Mouse (Mus musculus) embryonic fibroblast, embryonic 13.5 days (primary cell): ENCODE measurements around the gene Katna1. TPM values are rescaled to one million over a fixed set of nuclear protein-coding genes. Genes with fewer than 3 reads are reported as not detected.
"Not testable (repeated sequence)": the region's sequence is repeated elsewhere in the genome, so short reads cannot be mapped to it uniquely, and the experiment has no call there.

Source experiments
- H3K27ac ChIP-seq: 2 replicates; pipeline ENCODE4 v1.5.1; 2012; ENCODE audit warnings: low read length, control low read depth, inconsistent platforms; ENCODE audit not compliant: insufficient read depth
- H3K4me1 ChIP-seq: 2 replicates; pipeline ENCODE4 v1.6.1; 2011; ENCODE audit warnings: low read length; ENCODE audit not compliant: control insufficient read depth, insufficient read depth
- H3K4me3 ChIP-seq: 2 replicates; pipeline ENCODE4 v1.5.1; 2011; ENCODE audit warnings: mild to moderate bottlenecking, control low read depth, low read length; ENCODE audit not compliant: insufficient read depth
- CTCF ChIP-seq: IDR thresholded peaks from 2 replicates; pipeline ENCODE4 v1.5.1; 2011; ENCODE audit warnings: mild to moderate bottlenecking, control low read depth, low read length, moderate library complexity, borderline replicate concordance; ENCODE audit not compliant: insufficient read depth
- POLR2A ChIP-seq: IDR thresholded peaks from 2 replicates; pipeline ENCODE4 v1.6.1; 2011; ENCODE audit warnings: low read depth, mild to moderate bottlenecking, control low read depth, low read length, moderate library complexity
- polyA plus RNA-seq: library from polyadenylated mRNA; stranded (reverse); fragments of >200 nt; gene quantifications from 2 replicates; pipeline ENCODE4 v1.2.4, GENCODE M21; 2011; ENCODE audit warnings: low read depth; ENCODE audit not compliant: missing spikeins, insufficient read length

Katna1 gene
- polyA plus RNA-seq, 1 experiment = 42.3 TPM

- no peaks in the 10 kb centered on the region for H3K4me1 ChIP-seq
- H3K27ac ChIP-seq = no peak overlapping the region
- no peak for TF ChIP-seq POLR2A
- no peak for TF ChIP-seq CTCF
- H3K4me3 ChIP-seq = no peak overlapping the region
Observed at GRCm38 (mm10) chr10:7715056-7715455, 10.7 kb upstream of the Katna1 start.

- Histone ChIP-seq H3K4me3 (peak overlapping the region; percentile 85), H3K27ac (peak overlapping the region; percentile 52; the same call in 1 of the 2 replicates), H3K4me1 (no peaks in the 10 kb centered on the region)
- TF ChIP-seq POLR2A (no peak), CTCF (no peak)
Observed at GRCm38 (mm10) chr10:7726501-7726812, 657 bp downstream of the Katna1 start.

DNA sequence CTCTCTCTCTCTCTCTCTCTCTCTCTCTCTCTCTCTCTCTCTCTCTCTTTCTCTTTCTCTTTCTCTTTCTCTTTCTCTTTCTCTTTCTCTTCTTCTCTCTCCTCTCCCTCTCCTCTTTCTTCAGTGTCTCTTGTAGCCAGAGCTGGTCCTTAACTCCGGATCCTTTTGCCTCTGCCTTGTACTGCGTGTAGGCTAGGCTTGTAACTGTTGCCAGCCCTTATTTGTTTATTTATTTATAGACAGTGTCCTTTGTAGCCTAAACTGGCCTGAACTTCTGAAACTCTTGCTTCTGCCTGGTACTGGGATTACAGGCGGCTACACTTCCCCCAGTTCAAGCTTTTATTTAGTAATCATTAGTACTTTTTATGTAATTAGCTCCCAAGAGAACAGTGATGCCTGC lies 1.2 kb downstream of the Katna1 start:
- H3K4me1 ChIP-seq = no peaks in the 10 kb centered on the region
- TF ChIP-seq CTCF (no peak), POLR2A (no peak)
- no peak overlapping the region for H3K27ac ChIP-seq
- peak overlapping the region; percentile 85 for H3K4me3 ChIP-seq

DNA sequence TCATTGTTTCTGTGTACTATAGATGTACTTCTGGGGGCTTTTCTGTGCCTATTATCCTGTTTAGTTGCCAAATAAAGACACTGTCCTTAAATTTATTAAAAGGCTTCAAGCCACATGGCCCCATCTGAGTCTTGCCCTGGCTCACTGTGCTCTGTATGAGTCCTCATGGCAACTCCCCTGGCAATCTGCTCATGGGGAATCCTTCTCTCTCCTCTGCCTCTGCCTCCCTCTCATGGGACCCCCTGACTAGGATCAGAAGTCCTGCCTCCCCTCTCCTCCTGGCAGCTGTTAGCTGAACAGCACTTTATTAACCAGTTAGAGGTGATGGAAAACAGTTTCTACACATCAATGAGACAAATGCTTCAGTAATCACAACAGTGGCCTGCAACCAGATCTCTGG lies 5.8 kb downstream of the Katna1 start:
- no peak for TF ChIP-seq CTCF
- TF ChIP-seq POLR2A = no peak
- H3K4me3 ChIP-seq = no peak overlapping the region
- no peak overlapping the region for H3K27ac ChIP-seq
- no peaks in the 10 kb centered on the region for H3K4me1 ChIP-seq

DNA sequence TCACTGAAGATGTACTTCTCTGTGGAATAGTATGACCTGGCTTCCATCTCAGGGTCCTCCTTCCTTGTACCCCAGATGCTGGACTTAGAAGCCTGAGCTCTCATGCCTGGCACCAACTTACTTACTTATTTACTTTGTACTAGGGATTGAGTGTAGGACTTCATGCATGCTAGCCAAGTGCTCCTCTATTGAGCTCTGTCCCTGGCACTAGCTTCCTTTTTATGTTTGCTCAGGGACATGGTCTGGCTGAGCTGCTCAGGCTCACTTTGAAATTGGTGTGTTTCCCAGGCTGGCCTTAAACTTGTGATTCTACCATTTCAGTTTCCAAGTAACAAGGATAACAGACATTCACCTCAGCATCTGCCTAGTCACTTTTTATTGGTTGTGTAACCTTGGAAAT lies 11.3 kb downstream of the Katna1 start:
- Histone ChIP-seq H3K4me1 (no peaks in the 10 kb centered on the region), H3K27ac (no peak overlapping the region), H3K4me3 (no peak overlapping the region)
- TF ChIP-seq POLR2A (no peak), CTCF (no peak)

- no peak for TF ChIP-seq CTCF
- no peak for TF ChIP-seq POLR2A
- H3K4me3 ChIP-seq = no peak overlapping the region
- no peak overlapping the region for H3K27ac ChIP-seq
- no peaks in the 10 kb centered on the region for H3K4me1 ChIP-seq
Observed at GRCm38 (mm10) chr10:7737914-7738313, 12.1 kb downstream of the Katna1 start.

DNA sequence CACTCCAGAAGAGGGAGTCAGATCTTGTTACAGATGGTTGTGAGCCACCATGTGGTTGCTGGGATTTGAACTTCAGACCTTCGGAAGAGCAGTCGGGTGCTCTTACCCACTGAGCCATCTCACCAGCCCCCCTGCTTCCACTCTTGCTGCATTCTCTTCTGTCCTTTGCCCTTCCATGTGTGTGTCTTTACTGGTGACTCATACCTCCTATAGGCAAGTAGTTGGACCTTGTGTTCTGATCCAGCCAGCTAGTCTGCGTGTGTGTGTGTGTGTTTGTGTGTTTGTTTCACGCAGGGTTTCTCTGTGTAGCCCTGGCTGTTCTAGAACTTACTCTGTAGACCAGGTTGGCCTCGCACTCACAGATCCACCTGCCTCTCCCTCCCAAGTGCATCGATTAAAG lies 19.7 kb downstream of the Katna1 start:
- not testable (repeated sequence) for H3K4me3 ChIP-seq, H3K27ac ChIP-seq, H3K4me1 ChIP-seq

DNA sequence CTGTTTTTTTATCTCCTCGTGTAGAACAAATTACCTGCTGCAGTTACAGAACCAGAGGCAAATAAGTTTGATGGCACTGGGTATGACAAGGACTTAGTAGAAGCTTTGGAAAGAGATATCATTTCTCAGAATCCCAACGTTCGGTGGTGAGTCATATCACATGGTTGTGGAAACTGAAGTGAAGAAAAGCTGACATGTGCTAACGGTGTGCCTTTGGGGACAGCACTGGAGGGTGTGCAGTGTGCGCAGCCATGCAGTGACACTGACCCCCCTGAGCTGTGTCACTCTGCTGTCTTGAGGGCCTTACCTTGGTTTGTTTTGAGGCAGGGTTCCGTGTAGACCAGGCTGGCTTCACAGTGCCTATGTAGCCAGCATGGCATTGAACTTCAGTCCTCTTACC lies 23.0 kb downstream of the Katna1 start:
- TF ChIP-seq POLR2A = no peak
- no peak for TF ChIP-seq CTCF
- H3K4me3 ChIP-seq = no peak overlapping the region
- no peaks in the 10 kb centered on the region for H3K4me1 ChIP-seq
- H3K27ac ChIP-seq = no peak overlapping the region

GRCm38 (mm10) chr10:7757544-7757943 lies 31.7 kb downstream of the Katna1 start:
- no peak for TF ChIP-seq CTCF
- TF ChIP-seq POLR2A = no peak
- H3K4me3 ChIP-seq = no peak overlapping the region
- H3K4me1 ChIP-seq = no peaks in the 10 kb centered on the region
- H3K27ac ChIP-seq = no peak overlapping the region

DNA sequence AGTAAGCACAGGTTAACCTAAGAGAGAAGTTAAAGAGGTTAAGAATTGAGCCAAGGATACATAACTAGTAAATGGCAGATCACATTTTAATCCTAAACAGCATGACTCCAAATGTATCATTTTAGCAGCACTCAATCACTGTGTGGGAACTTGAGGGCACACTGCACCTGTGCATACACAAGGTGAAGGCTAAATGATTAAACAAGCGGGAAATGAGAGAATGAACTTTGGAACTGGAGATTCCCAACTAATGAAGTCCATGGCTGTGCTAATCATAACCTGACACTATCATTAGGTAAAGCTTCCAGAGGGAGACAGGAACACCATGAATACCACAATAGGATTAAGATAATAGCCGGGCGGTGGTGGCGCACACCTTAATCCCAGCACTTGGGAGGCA lies 46.5 kb downstream of the Katna1 start:
- H3K4me3 ChIP-seq = no peak overlapping the region
- H3K4me1 ChIP-seq = no peaks in the 10 kb centered on the region
- H3K27ac ChIP-seq = no peak overlapping the region
- TF ChIP-seq CTCF (no peak), POLR2A (no peak)

GRCm38 (mm10) chr10:7772769-7773168 lies 47.0 kb downstream of the Katna1 start:
- Histone ChIP-seq H3K27ac (no peak overlapping the region), H3K4me3 (no peak overlapping the region), H3K4me1 (no peaks in the 10 kb centered on the region)
- TF ChIP-seq CTCF (no peak), POLR2A (no peak)

DNA sequence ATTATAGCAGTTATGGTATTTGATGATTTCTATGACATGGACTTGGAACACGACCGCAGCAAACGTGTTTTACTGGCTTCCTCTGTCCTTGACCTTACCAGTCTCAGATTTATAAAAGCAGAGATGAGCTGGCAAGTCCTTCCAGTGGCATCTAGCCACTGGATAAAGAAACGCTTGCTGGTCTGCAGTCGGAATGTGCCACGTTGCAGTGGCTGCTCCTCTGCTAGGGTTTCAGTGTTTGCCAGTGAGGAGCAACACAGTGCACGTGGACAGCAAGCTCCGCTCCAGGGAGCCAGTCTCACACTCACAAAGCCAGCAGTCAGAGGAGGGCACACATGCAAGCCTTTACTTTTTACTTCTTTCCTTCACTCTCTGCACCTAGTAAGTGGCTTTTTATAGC lies 49.6 kb downstream of the Katna1 start:
- Histone ChIP-seq H3K4me3 (no peak overlapping the region), H3K4me1 (peaks cover 5% of the 10 kb centered on the region; the same call in 1 of the 2 replicates), H3K27ac (no peak overlapping the region)
- TF ChIP-seq CTCF (no peak), POLR2A (no peak)
